Mouse (Mus musculus) midbrain, embryonic 14.5 days (tissue): ENCODE measurements around the gene Ccnyl1. TPM values are rescaled to one million over a fixed set of nuclear protein-coding genes. Genes with fewer than 3 reads are reported as not detected.

ENCODE experiments used
- ATAC-seq: fragments of 200-750 bp; cut with Nextera tagmentation; 2 replicates; pipeline ENCODE4 v1.8.0; 2017; ENCODE audit warnings: moderate number of reproducible peaks, moderate library complexity; ENCODE audit not compliant: low FRiP score, low TSS enrichment
- DNase-seq: peaks from one replicate; pipeline ENCODE4 v3.0.0-alpha.2; 2015
- H3K27ac ChIP-seq: fragments of 300-500 bp; sonication (generic); replicated peaks from 2 replicates; pipeline ENCODE4 v1.5.1; 2014; ENCODE audit warnings: mild to moderate bottlenecking, low read depth, low read length, moderate library complexity
- H3K27me3 ChIP-seq: fragments of 300-500 bp; sonication (generic); 2 replicates; pipeline ENCODE4 v1.6.1; 2014; ENCODE audit warnings: low read length, control low read depth, mixed read lengths; ENCODE audit not compliant: control insufficient read depth, insufficient read depth
- H3K36me3 ChIP-seq: fragments of 300-500 bp; sonication (generic); 2 replicates; pipeline ENCODE4 v1.6.1; 2014; ENCODE audit warnings: low read length, control low read depth; ENCODE audit not compliant: control insufficient read depth, insufficient read depth
- H3K4me1 ChIP-seq: fragments of 300-500 bp; sonication (generic); 2 replicates; pipeline ENCODE4 v1.6.1; 2014; ENCODE audit warnings: mild to moderate bottlenecking, antibody characterized with exemption, low read length, control low read depth; ENCODE audit not compliant: control insufficient read depth, insufficient read depth
- H3K4me2 ChIP-seq: fragments of 300-500 bp; sonication (generic); 2 replicates; pipeline ENCODE4 v1.6.1; 2014; ENCODE audit warnings: mild to moderate bottlenecking, low read length, moderate library complexity
- H3K4me3 ChIP-seq: fragments of 300-500 bp; sonication (generic); replicated peaks from 2 replicates; pipeline ENCODE4 v1.5.1; 2014; ENCODE audit warnings: low read depth, low read length
- H3K9ac ChIP-seq: fragments of 300-500 bp; sonication (generic); replicated peaks from 2 replicates; pipeline ENCODE4 v1.6.1; 2014; ENCODE audit warnings: mild to moderate bottlenecking, low read length, moderate library complexity
- H3K9me3 ChIP-seq: fragments of 300-500 bp; sonication (generic); 2 replicates; pipeline ENCODE4 v1.6.1; 2016; ENCODE audit warnings: low read length, control low read depth, mixed read lengths; ENCODE audit not compliant: control insufficient read depth
- WGBS: fragments of 180-500 bp; shearing (Covaris S2); extraction: QIAGEN DNeasy Blood & Tissue Kit; methylation state at CpG from one replicate; pipeline ENCODE4 v1.1.7; 2014; 5-methylcytosine and 5-hydroxymethylcytosine counted together
- polyA plus RNA-seq: library from polyadenylated mRNA; unstranded; fragments of >200 nt; fragmentation: Nextera tagmentation; extraction: Ambion mirVana; gene quantifications from 2 replicates; pipeline ENCODE4 v1.2.1, GENCODE M21; 2014

Gene Ccnyl1
- polyA plus RNA-seq, 1 experiment from 2014 or later = 9.4 TPM

DNA sequence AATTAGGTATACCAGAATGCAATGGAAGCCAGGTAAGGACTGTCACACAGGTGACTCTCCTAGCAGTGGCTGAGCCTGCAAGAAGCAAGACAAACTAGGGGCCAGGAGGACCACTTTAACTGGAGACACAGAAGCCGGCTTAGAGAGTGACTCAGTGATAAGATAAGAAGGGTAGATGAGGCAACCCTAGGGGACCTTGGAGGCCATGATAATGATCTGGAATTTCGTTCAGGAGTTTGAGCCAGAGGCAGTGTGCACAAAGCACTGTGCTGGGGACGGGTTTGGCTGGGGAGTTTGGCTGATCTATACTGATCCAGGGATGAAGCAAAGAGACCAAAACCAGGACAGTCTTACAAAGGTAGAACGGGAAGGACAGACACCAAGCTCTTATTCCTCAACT, 71.4 kb downstream of the Ccnyl1 start:
- WGBS = 86% methylated on average over 4 of the region's 4 CpGs
- DNase-seq = no peak
- no peaks in the 10 kb centered on the region for H3K27me3 ChIP-seq
- no peak for ATAC-seq
- H3K4me1 ChIP-seq = no peaks in the 10 kb centered on the region
- no peak overlapping the region for H3K4me2 ChIP-seq
- no peak overlapping the region for H3K27ac ChIP-seq
- H3K36me3 ChIP-seq = no peaks in the 10 kb centered on the region
- no peak overlapping the region for H3K9ac ChIP-seq
- no peak overlapping the region for H3K4me3 ChIP-seq
- H3K9me3 ChIP-seq = no peaks in the 10 kb centered on the region

DNA sequence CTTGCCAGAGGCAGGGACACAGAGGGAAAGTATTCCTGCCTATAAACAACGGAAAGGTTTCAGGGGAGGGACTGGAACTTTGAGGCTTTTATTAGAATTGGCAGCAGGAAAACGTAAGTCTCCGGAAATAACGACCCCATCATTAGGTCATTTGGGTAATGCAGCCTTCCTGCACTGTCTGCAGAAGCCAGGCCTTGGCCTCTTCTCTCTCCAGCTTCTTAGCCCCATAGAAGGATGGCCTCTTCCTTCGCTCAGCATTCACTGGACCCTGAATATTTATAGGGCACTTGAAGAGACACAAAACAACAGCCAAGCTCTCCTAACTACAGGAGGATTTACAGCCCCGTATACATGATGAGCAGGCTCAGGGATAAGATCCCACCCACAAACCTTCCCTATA, 79.9 kb downstream of the Ccnyl1 start:
- Histone ChIP-seq H3K4me1 (no peaks in the 10 kb centered on the region), H3K4me2 (no peak overlapping the region), H3K36me3 (no peaks in the 10 kb centered on the region), H3K9me3 (no peaks in the 10 kb centered on the region), H3K27ac (no peak overlapping the region), H3K9ac (no peak overlapping the region), H3K4me3 (no peak overlapping the region), H3K27me3 (no peaks in the 10 kb centered on the region)
- WGBS = 59% methylated on average over 6 of the region's 6 CpGs
- no peak for ATAC-seq
- DNase-seq = no peak

DNA sequence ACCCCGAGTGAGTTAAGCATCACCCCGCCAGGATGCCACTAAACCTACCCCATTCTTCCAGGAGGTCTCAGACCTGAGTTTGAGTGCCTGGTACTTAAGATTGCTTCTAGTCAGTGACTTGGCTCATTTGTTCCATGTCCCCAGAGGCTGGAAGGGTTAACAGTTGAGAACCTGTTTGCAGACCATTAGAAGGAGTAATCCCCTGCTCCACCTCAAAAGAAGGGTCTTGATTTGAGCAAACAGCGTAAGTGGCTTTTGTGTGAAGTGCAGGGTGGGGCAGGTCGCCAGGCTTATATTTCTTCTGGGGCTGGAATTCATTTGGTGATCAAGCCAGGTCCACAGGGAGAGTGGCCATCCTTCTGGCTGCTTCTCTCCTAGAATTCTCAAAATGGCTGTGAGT, 83.0 kb downstream of the Ccnyl1 start:
- Histone ChIP-seq H3K4me3 (no peak overlapping the region), H3K9ac (no peak overlapping the region), H3K4me1 (no peaks in the 10 kb centered on the region), H3K27ac (no peak overlapping the region), H3K9me3 (no peaks in the 10 kb centered on the region), H3K27me3 (no peaks in the 10 kb centered on the region), H3K4me2 (no peak overlapping the region), H3K36me3 (no peaks in the 10 kb centered on the region)
- no peak for DNase-seq
- no peak for ATAC-seq
- 80% methylated on average over 4 of the region's 4 CpGs for WGBS

Other genes starting within 250 kb of the Ccnyl1 start
- gene Creb1, start 157.8 kb upstream of the Ccnyl1 start, polyA plus RNA-seq = 49.6 and 58.1 TPM in 2 replicates
- 19.8 and 23.1 TPM in 2 replicates for gene Mettl21a, start 73.2 kb upstream of the Ccnyl1 start, polyA plus RNA-seq
- 0.16 and 0.30 TPM in 2 replicates for gene Fzd5, start 47.3 kb downstream of the Ccnyl1 start, polyA plus RNA-seq